Mouse (Mus musculus): ENCODE measurements around the gene Abhd14a. TPM values are rescaled to one million over a fixed set of nuclear protein-coding genes. Genes with fewer than 3 reads are reported as not detected.
"Not testable (repeated sequence)": the region's sequence is repeated elsewhere in the genome, so short reads cannot be mapped to it uniquely, and the experiment has no call there.

Abhd14a gene
- total RNA-seq (2015) (21.3 and 23.4 TPM in 2 replicates), total RNA-seq (2017) (27.3 and 30.2 TPM in 2 replicates)

GRCm38 (mm10) chr9:106447348-106447747 is at the start of gene Abhd14a, which contains the start of gene Abhd14b:
Abhd14a (minus strand) TSS chr9:106447678.
Abhd14b (plus strand) TSS chr9:106447459.
- ATAC-seq (replicated peaks; ENCODE audit: poor library complexity) = peak; percentile 73

- not testable (repeated sequence) for ATAC-seq (replicated peaks; ENCODE audit: poor library complexity)
Measured at GRCm38 (mm10) chr9:106487602-106488001, 40.1 kb upstream of the Abhd14a start.

GRCm38 (mm10) chr9:106485076-106485475 is 37.6 kb upstream of the Abhd14a start:
- no peak for ATAC-seq (replicated peaks; ENCODE audit: poor library complexity)

- ATAC-seq (replicated peaks; ENCODE audit: poor library complexity) = no peak
Measured at GRCm38 (mm10) chr9:106483606-106484005, 36.1 kb upstream of the Abhd14a start.

GRCm38 (mm10) chr9:106483136-106483535 is 35.7 kb upstream of the Abhd14a start:
- ATAC-seq (replicated peaks; ENCODE audit: poor library complexity) = no peak

GRCm38 (mm10) chr9:106482578-106483115 is 35.2 kb upstream of the Abhd14a start:
- ATAC-seq (replicated peaks; ENCODE audit: poor library complexity) = no peak

- no peak for ATAC-seq (replicated peaks; ENCODE audit: poor library complexity)
Measured at GRCm38 (mm10) chr9:106481676-106482075, 34.2 kb upstream of the Abhd14a start.

- ATAC-seq (replicated peaks; ENCODE audit: poor library complexity) = peak; percentile 14; the same call in 1 of the 2 replicates
Measured at GRCm38 (mm10) chr9:106481075-106481474, 33.6 kb upstream of the Abhd14a start.

GRCm38 (mm10) chr9:106480541-106480940 is 33.1 kb upstream of the Abhd14a start:
- no peak for ATAC-seq (replicated peaks; ENCODE audit: poor library complexity)

- no peak for ATAC-seq (replicated peaks; ENCODE audit: poor library complexity)
Measured at GRCm38 (mm10) chr9:106478101-106478500, 30.6 kb upstream of the Abhd14a start.

GRCm38 (mm10) chr9:106477649-106478048 is 30.2 kb upstream of the Abhd14a start:
- ATAC-seq (replicated peaks; ENCODE audit: poor library complexity) = no peak

- ATAC-seq (replicated peaks; ENCODE audit: poor library complexity) = peak; percentile 87
Measured at GRCm38 (mm10) chr9:106476924-106477484, 29.5 kb upstream of the Abhd14a start, which contains the start of gene Parp3. Parp3 (minus strand) TSS chr9:106476949.

GRCm38 (mm10) chr9:106476002-106476923 is 28.8 kb upstream of the Abhd14a start:
- ATAC-seq (replicated peaks; ENCODE audit: poor library complexity) = 0 out of 2 replicates have a peak, but pooled peaks have one; percentile 2

GRCm38 (mm10) chr9:106475663-106476001 is 28.2 kb upstream of the Abhd14a start, which contains the start of gene Rrp9:
Rrp9 (plus strand) TSS chr9:106475963.
- ATAC-seq (replicated peaks; ENCODE audit: poor library complexity) = no peak

GRCm38 (mm10) chr9:106475046-106475445 is 27.6 kb upstream of the Abhd14a start:
- no peak for ATAC-seq (replicated peaks; ENCODE audit: poor library complexity)

GRCm38 (mm10) chr9:106474456-106474855 is 27.0 kb upstream of the Abhd14a start:
- ATAC-seq (replicated peaks; ENCODE audit: poor library complexity) = peak; percentile 56

- ATAC-seq (replicated peaks; ENCODE audit: poor library complexity) = no peak
Measured at GRCm38 (mm10) chr9:106473753-106474105, 26.3 kb upstream of the Abhd14a start.

- ATAC-seq (replicated peaks; ENCODE audit: poor library complexity) = no peak
Measured at GRCm38 (mm10) chr9:106473081-106473752, 25.7 kb upstream of the Abhd14a start.

- no peak for ATAC-seq (replicated peaks; ENCODE audit: poor library complexity)
Measured at GRCm38 (mm10) chr9:106472321-106472720, 24.8 kb upstream of the Abhd14a start.

- no peak for ATAC-seq (replicated peaks; ENCODE audit: poor library complexity)
Measured at GRCm38 (mm10) chr9:106471892-106472291, 24.4 kb upstream of the Abhd14a start.
